Mouse (Mus musculus) mouse trophoblast stem cell (cell line): Measurements from ENCODE around the gene Zfp956.
"Not testable (repeated sequence)": the region's sequence is repeated elsewhere in the genome, so short reads cannot be mapped to it uniquely, and the experiment has no call there.

Experiments used
- in situ Hi-C, 2 experiments: fragments of 300-500 bp; cut with MseI, MboI; formaldehyde crosslinking; loops; 2 replicates in 1 of 2; 3 replicates in 1 of 2; pipeline ENCODE4 v1.15.1; 2025

Gene Zfp956

DNA sequence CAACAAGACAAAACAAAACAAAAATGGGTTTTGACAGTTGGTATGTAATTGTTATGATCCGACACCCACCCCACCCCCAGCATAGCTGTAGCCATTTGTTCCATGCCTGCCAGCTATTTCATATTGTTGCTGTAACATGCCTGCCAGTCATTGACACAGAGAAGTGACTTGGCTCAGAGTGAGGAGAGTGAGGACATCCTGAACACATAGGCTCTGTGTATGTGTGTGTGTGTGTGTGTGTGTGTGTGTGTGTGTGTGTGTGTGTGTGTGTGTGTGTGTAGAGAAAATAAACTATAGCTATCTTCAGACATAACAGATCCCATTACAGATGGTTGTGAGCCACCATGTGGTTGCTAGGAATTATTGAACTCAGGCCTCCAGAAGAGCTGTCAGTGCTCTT, 15.0 kb downstream of the Zfp956 start:
- in situ Hi-C loops = not testable (repeated sequence)

DNA sequence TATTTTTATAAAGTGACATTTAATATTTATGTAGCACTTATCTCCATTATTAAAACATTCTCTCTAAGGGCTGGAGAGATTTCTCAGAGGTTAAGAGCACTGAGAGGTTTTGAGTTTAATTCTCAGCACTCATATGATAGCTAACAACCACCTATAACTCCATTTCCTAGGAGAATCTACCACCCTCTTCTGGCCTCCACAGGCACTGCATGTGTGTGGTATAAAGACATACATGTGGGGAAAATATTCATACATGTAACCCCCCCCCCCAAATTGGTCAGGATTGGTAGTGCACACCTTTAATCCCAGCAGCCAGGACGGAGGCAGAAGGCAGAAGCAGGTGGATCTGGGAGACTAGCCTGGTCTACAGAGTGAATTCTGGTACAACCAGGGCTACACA, 21.4 kb downstream of the Zfp956 start:
- in situ Hi-C loops = no loop called here

DNA sequence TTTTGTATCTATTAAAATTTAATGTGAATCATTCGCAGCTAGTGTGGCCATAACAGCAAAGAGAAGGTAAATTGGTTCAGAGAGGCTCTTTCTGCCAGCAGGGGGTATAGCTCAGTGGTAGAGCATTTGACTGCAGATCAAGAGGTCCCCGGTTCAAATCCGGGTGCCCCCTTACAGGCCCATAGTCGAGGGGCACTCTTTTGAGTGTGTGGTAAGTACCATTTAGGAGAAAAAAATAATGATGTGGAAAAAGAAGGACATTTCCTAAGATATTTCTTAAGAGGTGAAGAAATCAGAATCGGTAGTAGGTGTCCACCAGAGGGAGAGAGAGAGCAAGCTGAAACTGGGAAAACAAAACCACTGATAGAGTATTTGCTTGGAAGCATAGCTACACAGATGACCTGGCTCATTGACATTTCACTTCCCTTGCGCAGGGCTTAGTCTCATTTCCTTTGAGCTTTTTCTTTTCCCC, 25.7 kb downstream of the Zfp956 start:
- in situ Hi-C loops = no loop called here

DNA sequence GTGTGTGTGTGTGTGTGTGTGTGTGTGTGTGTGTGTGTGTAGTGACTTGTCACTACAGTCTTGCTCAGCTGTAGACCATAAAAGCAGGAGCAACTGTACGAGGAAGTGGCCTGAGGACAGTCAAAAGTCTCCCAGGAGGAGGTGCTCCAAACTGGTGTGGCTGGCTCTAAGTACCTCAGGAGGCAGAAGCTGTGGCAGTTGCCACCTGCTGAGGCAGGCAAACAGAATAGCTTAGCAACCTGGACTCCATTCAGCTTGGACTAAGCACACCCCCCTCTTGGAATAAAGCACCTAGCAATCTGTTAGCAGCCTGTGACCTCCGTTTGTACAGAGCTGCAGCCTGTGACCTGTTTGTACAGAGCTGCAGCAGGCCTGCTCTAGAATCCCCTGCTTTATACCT, 30.7 kb downstream of the Zfp956 start:
- in situ Hi-C loops = no loop called here

DNA sequence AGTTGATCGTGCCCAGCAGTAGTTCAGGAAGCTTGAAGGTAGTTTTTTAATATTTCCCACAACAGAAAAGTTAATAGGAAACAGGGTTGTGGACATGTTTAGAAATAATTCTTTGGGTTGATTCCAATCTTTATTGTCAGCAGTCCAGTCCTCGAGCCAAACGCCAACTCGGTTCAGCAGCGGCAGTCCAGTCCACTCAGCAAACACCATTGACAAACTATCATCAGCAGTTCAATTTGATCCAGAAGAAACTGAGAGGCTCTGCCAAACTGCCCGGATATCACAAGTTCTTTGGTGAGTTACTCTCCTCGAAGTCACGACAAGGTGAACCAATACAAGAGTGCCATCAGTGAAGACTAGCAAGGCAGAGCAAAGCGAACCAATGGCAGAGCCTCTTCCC, 42.5 kb downstream of the Zfp956 start:
- in situ Hi-C loops = no loop called here

DNA sequence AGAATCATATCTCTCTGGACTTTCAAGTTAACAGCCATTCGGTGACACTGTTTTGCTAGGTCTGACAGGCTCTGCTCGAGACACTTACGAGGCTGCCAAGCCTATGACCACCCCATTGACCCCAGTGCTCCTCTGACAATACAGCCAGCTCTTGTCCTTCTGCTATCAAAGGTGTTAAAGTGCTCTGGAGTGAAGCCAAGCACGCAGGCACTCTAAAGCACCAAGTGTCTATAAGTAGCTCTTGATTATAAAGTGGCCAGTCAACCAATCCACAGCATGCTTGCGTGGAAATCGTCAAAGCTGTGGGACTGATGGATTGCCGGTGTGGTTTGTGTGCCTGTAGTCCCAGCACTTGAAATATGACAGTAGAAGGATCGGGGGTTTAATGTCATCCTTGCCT, 57.5 kb downstream of the Zfp956 start:
- in situ Hi-C loops = no loop called here
